Mouse (Mus musculus) heart, adult 2 months (tissue): Measurements from ENCODE around the gene Esr1.

Experiments
- CTCF ChIP-seq: fragments of 200-600 bp; IDR thresholded peaks from 2 replicates; pipeline ENCODE4 v1.8.1; 2022; ENCODE audit warnings: antibody characterized with exemption, mild to moderate bottlenecking, moderate library complexity
- EP300 ChIP-seq: fragments of 200-500 bp; IDR thresholded peaks from 2 replicates; pipeline ENCODE4 v1.6.1; 2011; ENCODE audit warnings: low read depth, low read length, control low read depth; ENCODE audit not compliant: insufficient read depth
- POLR2A ChIP-seq: fragments of 200-500 bp; IDR thresholded peaks from 2 replicates; pipeline ENCODE4 v1.6.1; 2011; ENCODE audit warnings: mild to moderate bottlenecking, low read depth, low read length, control low read depth; ENCODE audit not compliant: insufficient read depth

DNA sequence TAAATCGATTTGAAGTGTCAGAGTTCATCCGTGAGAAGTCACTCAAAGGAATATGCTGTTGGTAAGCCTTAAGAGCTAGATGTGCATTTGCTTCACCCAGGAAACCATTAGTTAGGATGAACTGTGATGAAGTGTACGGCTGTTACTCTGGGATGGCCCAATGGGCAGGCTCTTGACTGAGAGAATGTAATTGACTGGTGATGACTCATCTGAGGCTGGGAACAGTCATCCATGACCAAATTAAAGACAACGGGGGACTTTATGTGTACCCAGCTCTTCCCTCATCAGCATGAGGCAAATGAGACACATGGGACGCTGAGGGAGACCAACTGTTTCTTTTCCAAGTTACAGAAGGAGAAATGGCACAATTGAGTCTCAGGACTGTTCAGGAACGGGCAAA, 219.2 kb downstream of the Esr1 start:
- no peak for TF ChIP-seq POLR2A
- no peak for TF ChIP-seq CTCF
- no peak for TF ChIP-seq EP300
